Mouse (Mus musculus): Measurements from ENCODE around the gene Iqgap3.
A peak's percentile ranks its signal among the peaks of the same experiment; 100 is the strongest.

Iqgap3 gene

DNA sequence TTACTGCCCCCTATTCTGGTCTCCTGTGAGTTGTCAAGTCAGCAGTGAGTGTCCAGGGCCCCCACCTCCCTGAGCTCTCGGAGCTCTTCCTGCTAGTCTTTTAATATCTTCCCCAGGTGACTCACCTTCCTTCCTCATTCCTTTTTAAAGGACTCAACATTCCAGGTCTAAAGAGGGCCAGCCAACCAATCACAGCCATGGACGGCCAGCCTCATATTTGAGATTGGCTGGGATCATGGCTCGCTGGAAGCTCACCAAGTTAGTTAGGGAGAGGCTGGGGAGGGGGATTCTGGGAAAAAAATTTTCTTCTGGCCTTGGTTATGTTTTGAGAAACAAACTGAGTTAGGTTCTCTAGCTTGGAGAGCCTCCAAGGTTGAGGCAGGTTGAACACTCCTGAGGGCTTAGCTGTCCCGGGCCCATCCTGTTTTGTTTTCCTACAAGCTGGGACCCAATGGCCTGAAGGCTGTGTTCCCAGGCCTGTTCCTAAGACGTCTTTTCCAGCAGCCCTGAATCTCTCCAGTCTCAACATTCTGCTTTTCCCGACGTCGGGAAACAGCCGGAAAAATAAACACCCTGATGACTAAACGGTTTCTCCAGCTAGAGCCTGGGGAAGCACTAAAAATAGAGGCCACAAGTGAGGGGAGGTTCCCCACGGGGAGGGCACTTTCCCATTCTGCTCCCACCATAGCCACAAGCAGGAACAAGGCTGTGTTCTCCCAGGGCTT is 58.6 kb downstream of the Iqgap3 start:
- no peak for TF ChIP-seq GATA4 (IDR thresholded peaks at IDR 0.05; ENCODE audit: insufficient replicate concordance, low read length)

DNA sequence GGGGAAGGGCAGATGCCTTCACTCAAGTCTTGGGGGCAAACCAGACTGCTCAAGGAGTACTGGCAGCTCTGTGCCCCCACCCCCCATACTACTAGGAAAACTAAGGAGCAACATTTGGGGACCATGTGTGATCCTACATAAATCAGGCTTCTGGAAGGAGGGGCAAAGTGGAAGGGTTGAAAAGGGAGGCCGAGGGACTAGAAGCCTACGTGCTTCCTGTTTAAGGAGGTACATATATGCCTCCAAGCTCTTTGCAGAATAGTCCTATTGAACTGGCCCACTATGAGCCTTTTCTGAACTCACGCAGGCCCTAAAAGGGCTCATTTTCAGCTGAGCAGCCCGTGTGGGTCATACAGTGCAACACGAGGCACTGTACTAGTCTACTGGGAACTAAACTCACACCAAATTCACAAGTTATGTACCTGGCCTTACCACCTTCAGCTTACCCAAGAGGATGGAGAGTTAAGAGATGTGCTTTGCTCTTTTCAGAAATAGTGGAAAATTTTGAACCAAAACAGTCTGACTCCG is 59.2 kb downstream of the Iqgap3 start:
- TF ChIP-seq GATA4 (IDR thresholded peaks at IDR 0.05; ENCODE audit: insufficient replicate concordance, low read length): no peak

DNA sequence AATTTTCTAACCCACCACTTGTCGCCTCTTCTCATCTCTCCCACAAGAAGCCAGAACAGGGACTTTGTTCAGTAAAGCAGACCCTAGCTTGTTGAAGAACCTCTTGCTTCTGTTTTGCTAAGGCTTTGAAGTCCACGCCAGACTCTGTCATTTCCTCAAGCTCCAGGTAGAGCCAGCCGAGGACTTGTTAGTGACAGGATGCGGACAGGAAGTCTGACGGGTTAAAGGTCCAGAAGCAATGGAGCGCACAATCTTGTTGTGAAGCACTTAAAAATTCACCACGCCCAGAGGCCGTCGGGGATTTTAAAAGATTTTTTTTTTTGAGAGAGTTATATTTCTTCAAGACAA is 59.6 kb downstream of the Iqgap3 start:
- no peak for TF ChIP-seq GATA4 (IDR thresholded peaks at IDR 0.05; ENCODE audit: insufficient replicate concordance, low read length)

DNA sequence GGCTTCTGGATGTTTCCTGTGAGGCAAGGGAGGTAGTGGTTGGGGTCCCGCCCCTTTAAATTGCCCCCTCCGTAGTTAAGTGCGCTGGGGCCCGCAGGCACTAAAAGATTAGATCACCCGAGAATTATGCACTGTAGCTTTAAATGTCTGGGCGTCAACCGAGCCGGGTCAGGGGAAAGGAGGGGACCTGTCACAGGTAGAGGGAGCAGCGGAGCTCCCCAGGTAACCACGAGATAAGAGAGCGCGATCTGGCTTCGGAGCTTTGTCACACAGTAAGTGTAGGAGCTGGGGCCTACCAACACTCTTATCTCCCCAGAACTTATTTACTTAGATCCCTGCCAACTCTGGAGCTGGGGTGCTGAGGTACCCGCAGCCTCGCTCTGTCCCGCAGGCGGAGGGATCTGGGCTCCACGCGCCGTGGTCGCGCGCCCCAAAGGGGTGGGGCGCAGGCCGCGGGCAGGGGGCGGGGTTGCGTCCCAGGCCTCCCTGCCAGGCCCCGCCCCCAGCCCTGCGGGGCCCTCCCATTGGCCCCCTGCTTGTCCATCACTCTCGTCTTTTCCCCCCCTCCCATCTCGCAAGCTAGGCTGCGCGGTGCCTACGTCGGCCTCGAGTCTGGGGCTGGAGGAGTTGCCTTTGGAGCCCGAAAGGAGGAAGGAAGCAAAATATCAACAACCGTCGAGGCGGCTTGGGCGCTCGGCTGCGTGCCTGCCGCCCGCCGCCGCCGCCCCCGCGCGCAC is 60.2 kb downstream of the Iqgap3 start, which contains the start of gene Mef2d:
Gene Mef2d, plus strand, starts transcription at position 586 of the 737 bp plus-strand sequence.
- TF ChIP-seq GATA4 (IDR thresholded peaks at IDR 0.05; ENCODE audit: insufficient replicate concordance, low read length): peak; percentile 93; the same call in 1 of the 2 replicates

DNA sequence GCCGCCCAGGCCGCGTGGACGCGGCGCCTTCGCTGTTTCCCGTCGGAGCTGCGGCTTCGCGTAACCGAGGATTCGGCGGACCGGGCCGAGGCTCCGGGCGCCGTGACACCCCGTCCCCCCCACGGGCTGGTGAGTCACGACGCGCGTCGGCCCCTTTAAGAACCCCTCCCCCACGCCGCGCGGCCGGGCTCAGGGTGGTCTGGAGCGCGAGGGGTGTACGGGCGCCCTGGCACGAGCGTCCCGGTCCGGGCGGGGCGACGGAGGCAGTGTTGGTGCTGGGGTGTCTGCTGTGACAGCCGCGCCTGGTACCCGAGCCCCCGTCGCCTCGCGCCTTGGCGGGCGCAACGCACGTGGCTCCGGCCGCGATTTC is 60.8 kb downstream of the Iqgap3 start:
- no peak for TF ChIP-seq GATA4 (IDR thresholded peaks at IDR 0.05; ENCODE audit: insufficient replicate concordance, low read length)

DNA sequence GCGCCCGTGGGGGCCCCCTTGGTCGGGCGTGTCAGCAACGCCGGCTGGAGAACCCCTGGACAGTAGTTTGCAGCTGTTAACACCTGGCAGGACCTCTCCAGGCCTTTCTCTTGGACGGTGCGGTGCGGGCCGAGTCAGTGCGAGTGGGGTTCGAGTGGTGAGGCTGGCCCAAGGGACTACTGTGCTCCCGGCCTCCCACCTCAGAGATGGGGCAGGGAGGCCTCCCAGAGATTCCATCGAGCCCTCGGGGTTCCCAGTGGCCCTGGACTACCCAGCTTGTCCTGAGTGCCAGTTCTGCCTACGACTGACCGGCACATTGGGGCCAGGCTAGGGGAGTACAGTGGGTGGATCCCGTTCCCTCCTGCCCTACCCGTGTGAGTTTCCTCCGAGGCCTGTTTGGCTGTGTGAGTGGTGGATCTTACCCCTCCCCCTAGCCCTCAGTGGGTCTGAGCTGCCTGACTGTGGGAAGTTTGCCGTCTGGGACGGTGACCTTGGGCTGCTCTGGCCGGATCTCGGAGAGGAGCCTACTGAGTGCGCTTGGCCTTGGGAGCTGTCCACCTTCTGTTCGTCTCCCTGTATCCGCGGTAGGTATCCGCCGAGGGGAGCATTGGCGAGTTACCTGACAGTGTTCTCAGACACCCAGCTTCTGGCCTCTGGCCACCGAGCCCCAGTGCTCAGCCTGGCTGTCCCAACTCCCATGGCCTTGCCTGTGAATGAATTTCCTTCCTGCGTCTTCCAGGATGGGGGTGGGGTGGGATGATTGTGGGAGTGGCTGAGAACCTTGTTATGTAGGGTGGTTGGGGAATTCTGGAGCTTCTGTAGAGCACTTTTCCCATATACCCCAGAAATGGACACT is 61.4 kb downstream of the Iqgap3 start:
- no peak for TF ChIP-seq GATA4 (IDR thresholded peaks at IDR 0.05; ENCODE audit: insufficient replicate concordance, low read length)

DNA sequence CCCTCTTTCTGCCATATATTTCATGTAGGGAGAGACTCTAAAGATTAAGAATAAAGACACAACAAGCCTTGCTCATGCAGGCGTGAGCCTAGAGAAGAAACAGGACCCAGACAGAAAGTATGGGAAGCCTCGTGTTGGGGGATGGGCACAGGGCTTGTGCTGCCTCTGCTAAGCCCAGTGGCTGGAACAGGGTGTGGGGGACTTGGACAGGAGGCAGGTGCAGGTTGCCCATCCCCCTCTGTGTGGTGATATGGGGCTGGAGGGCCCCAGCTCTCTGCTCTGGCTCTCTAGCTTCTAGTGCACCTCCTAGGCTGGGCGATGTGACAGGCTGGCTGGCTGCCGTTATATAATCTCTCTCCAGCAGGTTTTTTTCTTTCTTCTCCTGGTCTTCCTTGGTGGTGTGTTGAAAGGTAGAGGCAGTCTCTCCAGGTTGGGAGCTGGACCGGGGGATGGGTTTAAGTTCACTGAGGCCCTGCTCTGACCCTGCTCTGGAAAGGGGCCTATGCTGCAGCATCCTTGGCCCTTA is 62.3 kb downstream of the Iqgap3 start:
- TF ChIP-seq GATA4 (IDR thresholded peaks at IDR 0.05; ENCODE audit: insufficient replicate concordance, low read length): no peak

DNA sequence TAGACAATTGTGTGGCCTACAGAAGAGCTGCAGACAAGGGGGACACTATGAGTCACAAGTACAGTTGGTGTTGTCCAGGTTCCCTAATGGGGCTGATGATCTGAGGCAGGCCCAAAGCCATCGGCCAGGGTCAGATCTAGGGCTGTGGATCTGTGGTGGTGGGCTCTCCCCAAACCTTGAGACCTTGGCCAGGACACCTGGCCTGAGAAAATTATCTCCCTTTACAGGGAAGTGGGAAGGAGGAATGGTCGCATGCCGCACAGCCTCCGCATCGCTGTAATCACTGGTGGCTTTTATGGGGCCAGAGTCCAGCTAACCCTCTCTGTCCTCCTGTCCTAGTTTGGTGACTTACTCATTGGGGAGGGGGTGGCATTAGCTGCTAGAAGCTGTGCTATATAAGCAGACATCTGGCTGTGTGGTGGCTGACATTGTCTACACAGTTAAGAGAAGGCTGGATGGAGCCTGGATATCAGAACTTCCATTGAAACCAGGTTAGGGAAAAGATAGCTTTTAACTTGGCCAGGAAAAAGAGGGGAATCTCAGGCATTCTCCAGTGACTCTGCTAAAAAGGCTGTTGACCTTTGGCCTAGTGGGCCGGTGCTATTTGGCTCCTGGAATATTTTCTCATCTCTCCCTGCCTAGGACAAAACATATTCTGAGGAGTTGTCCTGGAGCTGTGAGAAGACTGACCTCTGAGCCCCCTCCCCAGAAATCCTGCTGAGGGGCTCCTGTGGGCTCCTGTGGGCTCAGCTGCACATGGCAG is 63.1 kb downstream of the Iqgap3 start:
- no peak for TF ChIP-seq GATA4 (IDR thresholded peaks at IDR 0.05; ENCODE audit: insufficient replicate concordance, low read length)

DNA sequence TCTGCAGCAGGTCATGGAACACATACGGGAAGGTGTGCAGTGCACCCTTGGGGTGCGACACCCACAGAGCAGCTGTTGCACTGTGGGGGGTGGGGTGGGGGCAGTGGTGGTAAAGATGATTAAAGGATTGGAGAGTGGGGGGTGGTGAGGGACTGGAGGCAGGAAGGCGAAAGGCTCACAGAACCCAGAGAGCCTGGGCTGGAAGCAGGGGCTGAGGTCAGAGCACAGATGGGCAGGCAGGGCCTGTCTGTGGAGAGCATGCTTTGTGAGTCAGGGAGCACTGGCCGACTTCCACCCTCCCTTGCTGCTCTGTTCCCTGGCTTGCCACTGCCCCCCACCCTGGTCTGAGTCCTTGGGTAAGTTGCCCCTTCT is 63.6 kb downstream of the Iqgap3 start:
- TF ChIP-seq GATA4 (IDR thresholded peaks at IDR 0.05; ENCODE audit: insufficient replicate concordance, low read length): no peak

DNA sequence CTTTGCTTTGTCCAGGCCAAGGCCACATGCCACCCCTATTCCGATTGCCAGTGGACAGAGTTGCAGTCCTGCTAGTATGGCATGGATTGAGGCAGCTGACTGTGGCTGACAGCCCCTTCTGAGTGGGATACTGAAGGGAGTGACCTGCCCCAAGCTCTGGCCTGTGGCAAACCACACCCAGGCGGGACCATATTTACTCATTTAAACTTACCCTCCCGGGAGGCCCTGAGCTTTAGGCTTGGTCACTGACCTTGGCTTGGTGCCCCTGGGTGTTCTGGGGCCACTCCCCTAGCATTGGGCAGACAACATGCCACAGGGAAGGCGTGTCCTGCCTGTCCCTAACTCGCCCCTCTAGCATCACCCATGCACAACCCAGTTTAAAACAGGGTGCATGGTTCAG is 64.2 kb downstream of the Iqgap3 start:
- TF ChIP-seq GATA4 (IDR thresholded peaks at IDR 0.05; ENCODE audit: insufficient replicate concordance, low read length): no peak

DNA sequence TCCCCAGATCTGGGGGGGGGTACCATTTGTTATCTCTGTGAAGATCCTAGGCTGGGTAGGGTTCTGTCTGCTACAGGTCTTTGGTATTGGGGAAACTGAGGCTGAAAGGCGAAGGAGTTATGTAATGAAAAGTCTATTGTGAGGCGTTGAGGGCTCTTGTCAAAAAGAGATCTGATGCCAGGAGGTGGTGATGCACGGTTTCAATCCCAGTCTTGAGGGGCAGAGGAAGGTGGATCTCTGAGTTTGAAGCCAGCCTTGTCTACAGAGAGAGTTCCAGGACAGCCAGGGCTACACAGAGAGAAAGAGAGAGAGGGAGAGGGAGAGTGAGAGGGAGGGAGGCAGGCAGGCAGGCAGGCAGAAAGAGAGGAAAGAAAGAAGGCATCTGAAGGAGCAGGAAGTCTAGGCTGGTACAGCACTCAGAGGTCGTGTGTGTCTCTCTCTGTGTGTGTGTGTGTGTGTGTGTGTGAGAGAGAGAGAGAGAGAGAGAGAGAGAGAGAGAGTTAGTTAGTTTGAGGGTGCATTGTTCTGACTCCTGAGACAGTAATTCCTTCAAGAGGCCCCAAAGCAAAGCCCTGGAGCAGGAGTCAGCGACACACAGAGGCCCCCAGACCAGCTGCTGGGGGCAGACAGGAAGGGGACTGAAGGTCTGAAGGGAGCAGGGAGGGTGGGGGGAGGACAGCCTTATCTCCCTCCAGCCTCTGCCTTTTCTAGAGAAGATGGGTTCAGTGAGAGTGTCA is 64.8 kb downstream of the Iqgap3 start:
- TF ChIP-seq GATA4 (IDR thresholded peaks at IDR 0.05; ENCODE audit: insufficient replicate concordance, low read length): no peak

DNA sequence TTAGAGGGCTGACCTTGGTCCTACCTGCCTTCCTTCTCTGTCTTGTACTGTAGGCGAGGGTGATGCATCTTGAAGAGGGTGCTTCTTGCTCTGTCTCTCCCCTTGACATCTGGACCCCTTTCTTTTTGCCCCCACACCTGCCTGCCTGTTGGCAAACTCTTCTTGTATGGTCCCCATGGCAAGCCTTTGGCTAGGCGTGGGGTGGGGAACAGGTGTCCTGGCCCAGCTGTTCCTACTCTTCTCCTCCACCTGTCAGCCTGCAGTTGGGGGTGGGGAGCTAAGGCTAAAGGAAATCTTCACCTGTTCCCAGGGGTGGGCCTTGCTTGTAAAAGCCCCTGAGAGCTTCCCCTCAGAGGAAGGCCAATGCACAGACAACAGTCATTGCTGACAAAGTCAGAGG is 65.7 kb downstream of the Iqgap3 start:
- TF ChIP-seq GATA4 (IDR thresholded peaks at IDR 0.05; ENCODE audit: insufficient replicate concordance, low read length): no peak

DNA sequence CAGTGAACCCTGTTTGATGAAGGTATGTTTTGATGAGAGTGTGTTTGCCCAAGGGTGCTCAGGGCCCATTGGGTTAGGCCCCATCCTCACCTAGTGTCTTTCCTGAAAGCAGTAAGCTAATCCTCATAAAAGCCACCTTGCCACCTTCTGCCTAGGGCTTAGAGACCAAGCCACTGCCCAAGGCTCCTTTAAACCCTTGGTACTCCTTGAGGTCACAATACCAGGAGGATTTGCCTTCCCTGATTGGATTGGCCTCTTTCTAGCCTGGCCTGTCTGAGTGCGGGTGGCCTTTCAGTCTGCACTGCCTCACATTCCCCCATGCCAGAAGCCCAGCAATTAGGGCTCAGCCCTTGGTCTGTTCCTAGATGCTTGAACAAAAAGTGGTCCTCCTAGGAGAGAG is 66.1 kb downstream of the Iqgap3 start:
- TF ChIP-seq GATA4 (IDR thresholded peaks at IDR 0.05; ENCODE audit: insufficient replicate concordance, low read length): no peak

DNA sequence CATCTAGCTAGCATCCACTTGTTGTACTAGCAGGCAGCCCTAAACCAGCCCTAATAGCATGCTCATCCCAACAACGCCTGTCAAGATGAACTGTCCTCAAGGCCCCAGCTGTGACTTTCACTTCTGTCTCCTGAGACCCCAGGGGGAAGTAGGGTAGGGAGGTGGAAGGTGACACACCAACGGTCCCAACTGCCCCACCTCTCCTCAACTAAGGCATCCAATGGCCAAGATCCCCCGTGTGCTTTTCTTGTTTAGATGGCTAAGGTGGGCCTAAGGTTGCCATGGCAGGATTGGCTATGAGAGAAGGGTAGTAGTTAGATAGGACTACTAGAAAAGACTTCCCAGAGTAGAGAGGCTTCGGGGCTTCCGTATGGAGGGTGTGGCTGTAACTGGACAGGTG is 66.6 kb downstream of the Iqgap3 start:
- no peak for TF ChIP-seq GATA4 (IDR thresholded peaks at IDR 0.05; ENCODE audit: insufficient replicate concordance, low read length)
